Mouse (Mus musculus): Measurements from ENCODE around the gene Tbx6.

DNA sequence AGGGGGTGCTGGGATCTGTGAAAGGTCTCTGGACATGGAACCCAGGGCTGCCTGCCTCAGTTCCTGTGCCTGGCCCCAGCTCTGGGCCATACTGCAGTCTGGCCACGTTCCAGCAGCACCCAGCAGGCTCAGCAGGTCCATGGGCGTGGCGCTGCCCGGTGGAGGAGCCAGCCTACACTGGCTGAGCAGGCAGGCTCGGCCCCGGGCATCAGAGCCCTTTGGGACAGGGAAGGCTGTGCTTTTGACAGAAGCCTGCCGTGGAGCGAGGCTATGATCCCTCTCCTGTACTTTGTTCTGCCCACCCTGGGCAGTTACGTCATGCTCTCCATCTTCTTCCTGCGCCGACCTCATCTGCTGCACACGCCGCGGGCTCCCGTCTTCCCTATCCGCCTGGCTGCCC is 15.1 kb upstream of the Tbx6 start, which contains the start of gene Gdpd3:
- TF ChIP-seq CTCF (IDR thresholded peaks at IDR 0.05 in 2 of 3, conservative IDR thresholded peaks at IDR 0.05 in 1 of 3; ENCODE audit: control insufficient read depth in 1 of 3, insufficient read depth in 1 of 3, low read depth in 2 of 3, low read length in 3 of 3, poor library complexity in 1 of 3, severe bottlenecking in 1 of 3) (no peak), POLR2A (IDR thresholded peaks at IDR 0.05; ENCODE audit: control insufficient read depth in 1 of 2, insufficient read depth in 1 of 2, low read depth in 1 of 2, low read length in 2 of 2, poor library complexity in 1 of 2) (no peak), ZC3H11A (IDR thresholded peaks at IDR 0.05; ENCODE audit: low read depth, low read length) (no peak), MAX (IDR thresholded peaks at IDR 0.05; ENCODE audit: low read length) (no peak), USF1 (IDR thresholded peaks at IDR 0.05; ENCODE audit: low read depth, low read length) (no peak)
